Mouse (Mus musculus) right cerebral cortex, postnatal 36 days (tissue): ENCODE measurements around the gene Aldh1a2.

Source experiments
- DNase-seq, 2 experiments: peaks; one replicate each; pipeline ENCODE4 v3.0.0; 2022; ENCODE audit warnings: low spot score in 2 of 2, mixed read lengths in 1 of 2

Gene Aldh1a2

GRCm38 (mm10) chr9:71215248-71216035 lies at the start of gene Aldh1a2:
Gene Aldh1a2, plus strand, starts transcription at chr9:71215789.
- DNase-seq, result no peak

GRCm38 (mm10) chr9:71166019-71166705 lies 49.4 kb upstream of the Aldh1a2 start:
- DNase-seq, result no peak

GRCm38 (mm10) chr9:71166871-71167465 lies 48.6 kb upstream of the Aldh1a2 start:
- no peak for DNase-seq

- DNase-seq, result no peak
Measured at GRCm38 (mm10) chr9:71167473-71168215, 47.9 kb upstream of the Aldh1a2 start.

GRCm38 (mm10) chr9:71168511-71168910 lies 47.1 kb upstream of the Aldh1a2 start, which contains the start of gene Aqp9:
Gene Aqp9, minus strand, starts transcription at chr9:71168682.
- DNase-seq, result no peak

GRCm38 (mm10) chr9:71173533-71173932 lies 42.1 kb upstream of the Aldh1a2 start:
- no peak for DNase-seq

GRCm38 (mm10) chr9:71174316-71174975 lies 41.1 kb upstream of the Aldh1a2 start:
- DNase-seq, result no peak

- DNase-seq, result no peak
Measured at GRCm38 (mm10) chr9:71175686-71176085, 39.9 kb upstream of the Aldh1a2 start.

- no peak for DNase-seq
Measured at GRCm38 (mm10) chr9:71179276-71179896, 36.2 kb upstream of the Aldh1a2 start.

- DNase-seq, result no peak
Measured at GRCm38 (mm10) chr9:71179964-71180700, 35.5 kb upstream of the Aldh1a2 start.

GRCm38 (mm10) chr9:71185285-71185684 lies 30.3 kb upstream of the Aldh1a2 start:
- no peak for DNase-seq

GRCm38 (mm10) chr9:71185823-71186222 lies 29.8 kb upstream of the Aldh1a2 start:
- DNase-seq, result no peak

GRCm38 (mm10) chr9:71187396-71187795 lies 28.2 kb upstream of the Aldh1a2 start:
- no peak for DNase-seq

GRCm38 (mm10) chr9:71188647-71189415 lies 26.8 kb upstream of the Aldh1a2 start:
- DNase-seq, result peak in 1 of 2 experiments; percentile 12

- DNase-seq, result no peak
Measured at GRCm38 (mm10) chr9:71198826-71199225, 16.8 kb upstream of the Aldh1a2 start.

GRCm38 (mm10) chr9:71202265-71202664 lies 13.3 kb upstream of the Aldh1a2 start:
- no peak for DNase-seq

- DNase-seq, result no peak
Measured at GRCm38 (mm10) chr9:71209299-71209698, 6.3 kb upstream of the Aldh1a2 start.

GRCm38 (mm10) chr9:71210870-71211269 lies 4.7 kb upstream of the Aldh1a2 start:
- DNase-seq, result no peak

- no peak for DNase-seq
Measured at GRCm38 (mm10) chr9:71213636-71214035, 2.0 kb upstream of the Aldh1a2 start.
